Mouse (Mus musculus) right cerebral cortex, postnatal 10 days (tissue): ENCODE data around the gene Ramp2.

Experiments
- DNase-seq, 2 experiments: peaks; one replicate each; pipeline ENCODE4 v3.0.0; 2021; ENCODE audit warnings: low spot score in 2 of 2

Ramp2 gene

DNA sequence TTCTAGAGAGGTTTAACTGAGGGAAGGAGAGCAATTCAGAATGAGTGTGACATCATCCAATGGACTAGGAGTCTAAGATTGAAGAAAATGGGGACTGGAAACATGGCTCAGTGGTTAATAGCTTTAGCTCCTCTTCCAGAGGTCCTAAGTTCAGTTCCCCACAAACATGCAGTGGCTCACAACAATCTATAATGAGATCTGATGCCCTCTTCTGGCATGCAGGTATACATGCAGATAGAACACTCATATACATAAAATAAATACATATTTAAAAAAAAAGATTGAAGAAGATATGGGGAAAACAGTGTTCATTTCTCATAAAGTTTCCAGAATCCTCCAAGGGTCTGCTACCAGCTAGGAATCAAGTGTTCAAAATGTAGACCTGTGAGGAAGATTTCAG, 10.4 kb upstream of the Ramp2 start:
- no peak for DNase-seq

DNA sequence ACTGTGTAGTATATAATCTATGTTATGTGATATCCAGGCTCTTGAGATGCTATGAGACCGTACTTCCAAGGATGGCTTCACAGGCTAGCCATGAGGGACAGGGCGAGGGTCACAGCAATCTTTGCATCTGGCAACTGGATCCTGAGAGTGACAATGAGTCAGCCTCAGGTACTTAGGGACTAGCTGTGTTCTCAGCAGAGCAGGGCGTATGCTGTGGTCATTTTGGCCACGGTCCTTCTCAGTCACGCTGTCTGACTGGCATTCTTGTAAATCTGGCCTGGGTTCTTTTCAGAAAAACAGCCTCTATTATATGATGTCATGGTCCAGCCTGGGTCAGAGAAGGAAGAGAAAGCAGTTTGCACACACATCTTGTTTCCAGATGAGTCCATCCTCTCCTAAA, 9.0 kb upstream of the Ramp2 start:
- DNase-seq, result no peak

DNA sequence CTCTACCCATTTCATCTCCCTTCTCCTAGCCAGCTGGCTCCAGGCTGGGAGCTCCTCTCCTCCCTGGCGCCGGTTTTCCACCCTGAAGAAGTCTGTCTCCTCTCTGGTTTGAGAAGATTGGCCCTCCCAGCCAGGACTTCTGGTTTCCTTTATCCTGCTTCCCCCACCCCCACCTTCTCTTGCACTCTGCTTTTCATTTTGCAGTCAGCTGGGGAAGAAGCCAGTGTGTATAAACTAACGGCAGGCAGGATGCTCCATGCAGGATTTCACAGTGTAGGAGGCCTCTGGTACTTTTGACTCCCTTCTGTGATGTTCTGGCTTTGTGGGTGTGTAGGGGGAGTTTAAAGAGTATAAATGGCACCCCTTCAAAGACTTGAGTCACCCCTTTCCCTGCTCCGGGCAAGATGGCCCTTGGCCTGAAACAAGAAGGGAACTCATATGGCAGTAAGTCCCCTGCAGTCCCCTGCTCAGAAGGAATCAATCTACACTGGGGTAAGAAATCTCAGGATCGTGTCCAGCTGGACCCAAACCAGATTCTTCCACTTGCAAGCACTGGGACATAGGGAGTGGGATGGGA, 7.7 kb upstream of the Ramp2 start:
- DNase-seq, result peak in 1 of 2 experiments; percentile 42

DNA sequence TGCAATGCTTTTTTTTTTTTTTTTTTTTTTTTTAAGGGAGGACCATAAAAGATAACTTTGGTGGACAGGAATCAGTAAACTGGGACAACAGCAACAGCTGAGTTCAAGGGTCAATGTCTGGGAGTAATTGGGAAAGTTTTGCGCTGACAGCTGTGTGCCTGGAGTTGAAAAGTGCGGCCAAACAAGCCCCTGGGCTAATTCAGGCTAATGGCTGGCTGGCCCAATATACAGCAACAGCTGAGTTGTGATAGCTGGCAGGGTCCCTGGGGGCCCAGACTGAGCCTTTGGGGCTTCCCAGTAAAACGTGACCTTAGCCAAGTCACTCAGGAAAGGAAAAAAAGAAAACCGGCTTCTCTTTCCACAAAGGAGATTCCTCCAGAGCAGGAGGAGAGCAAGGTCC, 757 bp upstream of the Ramp2 start:
- no peak for DNase-seq

DNA sequence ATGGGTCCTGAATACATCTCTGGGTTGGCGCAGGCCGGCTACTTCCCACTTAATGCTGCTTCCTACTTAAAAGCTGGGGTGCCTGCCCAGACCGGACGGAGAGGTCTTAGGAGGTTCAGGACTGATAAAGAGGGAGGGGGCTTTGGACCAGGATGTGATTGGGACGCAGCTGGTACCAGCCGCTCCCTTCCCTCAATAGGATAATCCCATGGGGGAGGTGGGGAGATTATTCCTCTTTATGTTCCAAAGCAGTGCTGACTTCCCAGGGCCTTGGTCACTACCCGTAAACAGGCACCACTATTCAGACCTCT, 829 bp downstream of the Ramp2 start:
- no peak for DNase-seq

DNA sequence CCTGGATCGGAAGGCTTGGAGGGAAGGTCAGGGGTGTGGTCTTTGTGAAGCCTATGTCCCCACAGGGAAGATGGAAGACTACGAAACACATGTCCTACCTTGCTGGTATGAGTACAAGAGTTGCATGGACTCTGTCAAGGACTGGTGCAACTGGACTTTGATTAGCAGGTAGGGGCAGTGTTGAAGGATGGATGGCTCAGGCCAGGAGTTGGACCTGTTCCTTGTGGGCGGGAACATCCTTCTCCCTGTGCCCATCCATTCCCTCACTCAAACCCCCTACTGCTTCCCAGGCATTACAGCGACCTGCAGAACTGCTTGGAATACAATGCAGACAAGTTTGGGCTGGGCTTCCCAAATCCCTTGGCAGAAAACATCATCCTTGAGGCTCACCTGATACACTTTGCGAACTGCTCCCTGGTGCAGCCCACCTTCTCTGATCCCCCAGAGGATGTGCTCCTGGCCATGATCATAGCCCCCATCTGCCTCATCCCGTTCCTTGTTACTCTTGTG, 1.7 kb downstream of the Ramp2 start:
- DNase-seq, result no peak

DNA sequence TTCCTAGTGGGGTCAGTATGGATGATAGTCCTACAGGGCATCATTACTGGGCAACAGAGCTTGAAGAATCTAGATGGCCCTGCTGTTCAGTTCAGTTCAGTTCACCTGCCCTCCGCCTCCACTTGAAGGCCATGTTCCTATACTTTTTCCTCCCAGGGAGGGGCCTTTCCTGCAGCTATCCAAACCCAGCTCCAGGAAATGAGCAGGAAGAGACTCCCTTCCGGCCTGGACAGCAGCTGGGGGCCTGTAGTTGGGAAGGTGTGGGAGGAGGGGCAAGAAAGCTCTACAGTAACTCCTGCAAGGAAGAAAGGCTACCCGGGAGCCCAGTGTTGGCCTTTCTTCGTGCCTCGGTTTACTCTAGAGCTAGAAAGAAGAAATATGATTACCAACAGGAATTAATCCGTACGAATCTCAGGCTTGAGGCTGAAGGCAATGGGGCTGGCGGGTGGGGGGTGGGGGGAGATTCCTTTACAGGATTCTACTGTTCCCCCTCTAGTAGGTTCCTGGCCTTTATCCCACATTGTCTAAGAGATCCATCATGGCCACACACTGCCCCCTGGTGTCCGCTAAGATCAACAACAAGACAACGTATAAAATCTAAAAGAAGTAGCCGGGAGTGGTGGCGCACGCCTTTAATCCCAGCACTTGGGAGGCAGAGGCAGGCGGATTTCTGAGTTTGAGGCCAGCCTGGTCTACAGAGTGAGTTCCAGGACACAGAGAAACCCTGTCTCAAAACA, 2.6 kb downstream of the Ramp2 start:
- DNase-seq, result peak; percentile 58 to 67

DNA sequence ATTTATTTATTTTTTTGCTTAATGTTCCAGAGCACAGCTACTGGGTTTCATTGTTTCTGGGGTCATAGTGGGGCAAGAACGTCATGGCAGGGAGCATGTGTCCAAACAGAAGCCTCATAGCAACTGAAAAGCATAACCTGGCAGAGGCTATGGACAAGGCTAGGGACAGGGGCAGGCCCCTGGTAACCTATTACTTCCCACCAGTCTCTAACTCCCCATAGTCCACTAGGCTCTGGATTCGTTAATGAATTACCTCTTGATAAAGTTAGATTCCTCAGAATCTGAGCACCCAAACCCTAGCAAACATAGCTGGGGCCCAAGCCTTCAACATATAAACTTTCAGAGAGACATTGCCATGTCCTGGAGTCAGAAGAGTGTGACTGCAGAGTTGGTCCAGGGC, 5.2 kb downstream of the Ramp2 start:
- no peak for DNase-seq

DNA sequence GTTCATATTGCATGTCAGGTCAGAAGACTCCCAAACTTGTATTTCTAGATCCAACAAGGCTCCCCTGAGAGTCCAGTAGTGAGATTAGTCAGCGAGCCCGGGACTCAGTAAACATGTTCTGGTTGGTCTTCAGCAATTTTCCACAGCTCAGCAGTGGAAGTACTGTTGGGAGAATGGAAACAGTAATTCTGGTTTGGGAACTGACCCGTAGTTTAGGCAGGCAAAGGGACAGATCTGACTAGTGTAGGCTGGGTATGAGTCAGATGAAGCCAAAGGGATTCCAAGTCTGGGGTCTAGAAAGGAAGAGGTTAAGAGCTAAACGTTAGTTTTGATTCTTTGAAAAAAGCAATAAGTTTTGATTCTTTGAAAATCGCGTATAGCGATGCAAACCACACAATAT, 7.1 kb downstream of the Ramp2 start:
- DNase-seq, result no peak

DNA sequence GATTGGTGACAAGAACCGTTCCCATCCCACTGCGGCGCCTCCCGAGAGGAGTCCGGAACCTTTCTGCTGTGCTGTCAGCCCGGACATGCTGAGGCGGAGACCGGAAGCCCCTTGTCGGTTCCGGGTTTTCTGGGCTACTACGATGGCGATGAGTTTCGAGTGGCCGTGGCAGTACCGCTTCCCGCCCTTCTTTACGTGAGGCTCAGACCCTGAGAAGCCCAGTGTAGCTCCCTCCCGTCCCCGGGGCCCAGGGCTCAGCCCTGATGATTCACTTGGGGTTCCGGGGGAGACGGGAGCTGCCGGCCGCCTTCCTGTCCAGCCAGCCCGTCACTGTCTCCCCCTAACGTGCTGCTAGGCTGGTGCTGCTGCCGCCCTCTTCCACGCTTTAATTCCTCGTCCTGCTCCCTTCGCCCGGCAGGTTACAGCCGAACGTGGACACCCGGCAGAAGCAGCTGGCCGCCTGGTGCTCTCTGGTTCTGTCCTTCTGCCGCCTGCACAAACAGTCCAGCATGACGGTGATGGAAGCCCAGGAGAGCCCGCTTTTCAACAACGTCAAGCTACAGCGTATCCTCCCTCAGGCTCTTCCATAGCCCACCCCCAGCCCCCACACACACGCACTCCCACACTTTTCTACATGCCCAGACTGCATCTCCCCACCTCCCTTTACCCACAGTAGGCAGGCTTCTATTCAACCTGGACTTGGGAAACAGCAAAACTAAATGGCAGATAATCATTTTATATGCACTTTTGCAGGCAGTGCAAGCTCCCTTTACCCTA, 8.0 kb downstream of the Ramp2 start, which contains the start of gene Vps25:
Gene Vps25, plus strand, starts transcription at position 95 of the 777 bp plus-strand sequence.
- DNase-seq, result peak; percentile 92

DNA sequence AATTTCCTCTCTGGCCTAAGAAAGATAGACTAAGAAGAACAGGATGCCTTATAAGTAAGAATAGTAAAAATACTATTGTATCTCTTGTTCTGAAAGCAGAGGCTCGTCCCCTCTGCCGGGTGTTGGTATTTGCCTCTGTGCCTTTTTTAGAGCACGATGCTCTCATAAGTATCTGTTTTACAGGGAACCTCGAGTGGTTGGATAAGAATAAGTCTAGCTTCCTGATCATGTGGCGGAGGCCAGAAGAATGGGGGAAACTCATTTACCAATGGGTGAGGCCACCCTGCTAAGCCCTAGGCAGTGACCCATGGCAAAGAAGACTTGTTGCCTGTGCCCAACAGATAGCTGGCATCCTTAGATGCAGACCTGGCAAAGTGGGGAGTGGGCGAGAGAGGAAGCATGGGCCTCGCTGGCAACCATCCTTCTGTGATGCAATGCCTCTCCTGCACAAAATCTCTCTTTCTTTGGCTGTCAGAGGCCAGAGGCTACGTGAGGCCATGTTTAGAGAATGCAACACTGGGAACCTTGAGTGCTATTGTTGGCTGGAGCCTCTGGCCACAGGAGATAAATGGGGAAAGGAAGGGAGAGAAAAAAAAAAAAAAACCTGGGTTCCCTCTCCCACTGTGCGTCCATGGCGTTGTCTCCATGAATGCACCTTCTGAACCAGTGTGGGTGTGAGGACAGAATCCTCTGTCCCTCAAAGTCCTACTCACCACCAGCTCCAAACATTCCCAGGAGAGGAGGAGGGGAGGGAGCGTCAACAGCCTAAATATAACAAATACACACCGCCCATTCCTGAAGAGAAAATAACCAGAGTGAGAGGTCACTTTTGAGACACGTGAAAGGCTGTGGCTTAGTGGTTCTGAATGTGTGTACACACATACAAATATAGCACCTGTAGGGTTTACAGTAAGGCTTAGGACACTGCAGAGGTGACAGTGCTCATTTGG, 10.3 kb downstream of the Ramp2 start:
- DNase-seq, result no peak

DNA sequence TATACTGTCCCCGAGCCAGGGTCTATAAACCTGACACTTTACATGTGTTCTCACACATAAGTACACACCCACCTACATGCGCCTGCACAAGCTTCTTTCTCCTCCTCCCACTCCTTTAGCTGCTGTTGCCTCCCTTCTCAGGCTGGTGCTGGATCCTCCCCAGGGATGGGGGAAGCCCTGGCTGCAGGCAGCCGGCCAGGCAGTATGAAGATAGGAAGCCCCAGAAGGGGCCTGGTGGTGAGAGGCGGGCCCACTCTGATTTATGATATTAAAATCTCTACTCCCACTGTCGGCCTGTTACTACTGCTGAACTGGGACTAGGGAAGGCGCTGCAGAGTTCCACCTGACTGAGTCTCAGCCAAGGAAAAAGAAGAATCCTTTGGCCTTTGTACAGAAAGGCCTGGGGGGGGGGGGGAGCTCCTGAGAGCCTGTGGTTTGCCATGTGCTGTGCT, 13.5 kb downstream of the Ramp2 start:
- DNase-seq, result peak; percentile 70 to 80

DNA sequence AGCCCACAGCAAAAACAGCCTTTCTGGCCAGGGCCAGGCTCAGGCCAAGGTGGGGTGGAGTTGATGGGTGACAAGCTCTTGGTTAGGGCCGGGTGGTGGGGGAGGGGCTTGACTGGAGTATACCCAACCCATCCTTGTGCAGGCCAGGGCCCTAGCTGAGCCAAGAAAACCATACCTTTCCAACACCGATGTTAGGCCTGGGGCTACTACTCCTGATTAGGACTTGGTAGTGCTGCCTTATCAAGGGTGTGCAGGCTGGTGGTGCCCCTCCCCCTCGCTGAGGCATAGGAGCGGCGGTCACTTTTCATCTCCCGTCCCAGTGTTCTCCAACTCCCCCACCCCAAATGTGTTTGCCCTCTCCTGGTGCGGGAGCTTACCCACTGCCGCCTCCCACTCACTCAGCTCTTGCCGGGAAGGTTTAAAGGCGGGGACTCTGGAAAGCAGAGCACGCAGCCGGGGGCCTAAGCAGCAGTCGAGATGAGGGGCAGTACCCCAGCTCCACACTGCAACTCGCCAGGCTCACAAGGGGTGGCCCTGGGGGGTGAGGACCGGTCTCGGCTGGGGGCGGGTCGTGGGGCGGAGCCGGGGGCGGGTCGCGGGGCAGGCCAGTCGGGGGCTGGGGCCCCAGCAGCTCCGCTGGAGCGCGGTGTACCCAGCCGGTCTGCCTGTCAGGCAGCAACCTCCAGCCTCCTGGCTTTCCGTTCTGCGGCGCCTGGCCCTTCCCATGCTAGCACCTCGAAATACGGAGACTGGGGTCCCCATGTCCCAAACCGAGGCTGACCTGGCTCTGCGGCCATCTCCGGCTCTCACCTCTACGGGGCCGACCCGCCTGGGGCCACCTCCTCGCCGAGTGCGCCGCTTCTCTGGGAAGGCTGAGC, 14.4 kb downstream of the Ramp2 start, which contains the start of gene Wnk4:
Gene Wnk4, plus strand, starts transcription at position 620 of the 878 bp plus-strand sequence.
- peak in 1 of 2 experiments; percentile 53 for DNase-seq

DNA sequence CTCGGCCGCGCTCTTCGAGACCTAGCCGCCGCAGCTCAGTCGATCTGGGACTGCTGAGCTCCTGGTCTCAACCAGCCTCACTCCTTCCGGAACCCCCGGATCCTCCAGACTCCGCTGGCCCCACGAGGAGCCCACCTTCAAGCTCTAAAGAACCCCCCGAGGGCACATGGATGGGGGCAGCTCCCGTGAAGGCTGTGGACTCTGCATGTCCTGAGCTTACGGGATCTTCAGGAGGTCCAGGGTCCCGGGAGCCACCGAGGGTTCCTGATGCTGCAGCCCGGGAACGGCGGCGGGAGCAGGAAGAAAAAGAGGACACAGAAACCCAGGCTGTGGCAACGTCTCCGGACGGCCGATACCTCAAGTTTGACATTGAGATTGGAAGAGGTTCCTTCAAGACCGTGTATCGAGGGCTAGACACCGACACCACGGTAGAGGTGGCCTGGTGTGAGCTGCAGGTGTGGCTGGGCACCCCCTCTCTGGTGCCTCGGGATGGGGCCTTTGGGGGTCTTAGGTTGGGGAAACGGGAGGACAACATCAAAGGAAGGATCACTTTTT, 15.1 kb downstream of the Ramp2 start:
- no peak for DNase-seq

DNA sequence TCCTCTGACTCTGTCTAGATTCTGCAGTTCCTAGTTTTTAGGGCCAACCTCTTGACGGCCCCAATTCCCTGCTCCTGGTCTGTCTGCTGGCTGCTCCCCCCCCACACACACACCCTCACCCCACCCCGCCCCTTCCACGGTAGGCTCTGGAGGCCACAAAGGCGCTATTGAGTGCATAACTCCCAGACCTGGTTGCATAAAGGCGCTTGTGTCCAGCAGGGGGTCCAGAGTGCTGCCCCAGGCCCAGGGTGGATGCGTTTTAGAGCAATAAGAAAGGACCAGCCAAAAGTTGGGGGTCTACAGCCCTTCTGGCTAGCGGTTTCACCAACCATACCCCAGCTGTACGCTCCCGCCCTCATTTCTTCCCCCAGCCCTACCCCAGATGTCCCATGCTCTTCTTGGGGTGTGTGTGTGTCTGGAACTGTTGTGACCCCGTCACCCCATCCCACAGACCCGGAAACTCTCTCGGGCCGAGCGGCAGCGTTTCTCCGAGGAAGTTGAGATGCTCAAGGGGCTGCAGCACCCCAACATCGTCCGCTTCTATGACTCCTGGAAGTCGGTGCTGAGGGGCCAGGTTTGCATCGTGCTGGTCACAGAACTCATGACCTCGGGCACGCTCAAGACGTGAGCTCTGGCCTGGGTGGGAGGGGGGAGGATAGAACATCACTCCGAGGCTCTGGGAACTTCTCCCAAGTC, 16.6 kb downstream of the Ramp2 start:
- DNase-seq, result no peak

DNA sequence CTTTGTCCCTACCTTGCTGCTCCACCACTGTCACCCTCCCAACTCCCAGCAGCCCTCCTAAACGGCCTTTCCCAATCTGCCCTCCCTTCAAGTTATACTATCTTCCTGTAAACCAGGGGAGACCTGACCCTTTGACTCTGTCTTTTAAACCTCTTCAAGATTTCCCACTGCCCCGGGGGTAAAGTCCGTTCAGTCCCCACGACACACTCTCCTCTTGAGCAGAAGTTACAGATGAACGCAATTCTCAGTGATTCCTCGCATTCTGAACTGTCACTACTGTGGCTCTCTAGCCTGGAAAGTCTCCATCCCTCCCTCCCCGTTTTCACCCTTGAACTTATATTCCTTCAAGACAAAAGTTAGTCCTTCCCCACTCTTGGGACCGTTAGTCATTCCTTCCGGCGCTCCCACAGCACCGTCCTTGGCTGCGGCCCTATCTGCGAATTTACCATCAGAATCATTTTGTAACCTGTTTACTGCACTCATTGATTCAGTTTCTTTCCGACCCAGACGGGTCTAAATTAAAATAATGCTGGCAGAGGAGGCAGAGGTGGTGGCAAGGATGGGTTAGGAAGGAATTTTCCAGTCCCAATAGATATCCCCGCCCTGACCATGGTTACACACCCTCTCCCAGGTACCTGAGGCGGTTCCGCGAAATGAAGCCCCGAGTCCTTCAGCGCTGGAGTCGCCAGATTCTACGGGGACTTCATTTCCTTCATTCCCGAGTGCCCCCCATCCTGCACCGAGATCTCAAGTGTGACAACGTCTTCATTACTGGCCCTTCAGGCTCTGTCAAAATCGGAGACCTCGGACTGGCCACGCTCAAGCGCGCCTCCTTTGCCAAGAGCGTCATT, 17.5 kb downstream of the Ramp2 start:
- DNase-seq, result no peak

DNA sequence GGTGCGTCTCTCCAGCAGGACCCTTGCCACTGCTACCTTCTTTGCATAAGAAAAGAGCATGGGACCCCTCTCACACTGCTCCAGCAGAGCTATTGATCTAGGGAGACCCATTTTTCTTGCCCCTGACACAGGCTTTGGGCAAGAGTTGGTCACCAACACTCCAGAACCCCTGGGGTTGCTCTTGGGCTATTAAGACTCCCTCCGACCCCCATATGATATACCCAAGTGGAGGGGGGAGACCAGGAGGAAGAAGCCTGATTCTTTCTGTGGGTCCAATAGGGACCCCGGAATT, 18.1 kb downstream of the Ramp2 start:
- DNase-seq, result no peak

DNA sequence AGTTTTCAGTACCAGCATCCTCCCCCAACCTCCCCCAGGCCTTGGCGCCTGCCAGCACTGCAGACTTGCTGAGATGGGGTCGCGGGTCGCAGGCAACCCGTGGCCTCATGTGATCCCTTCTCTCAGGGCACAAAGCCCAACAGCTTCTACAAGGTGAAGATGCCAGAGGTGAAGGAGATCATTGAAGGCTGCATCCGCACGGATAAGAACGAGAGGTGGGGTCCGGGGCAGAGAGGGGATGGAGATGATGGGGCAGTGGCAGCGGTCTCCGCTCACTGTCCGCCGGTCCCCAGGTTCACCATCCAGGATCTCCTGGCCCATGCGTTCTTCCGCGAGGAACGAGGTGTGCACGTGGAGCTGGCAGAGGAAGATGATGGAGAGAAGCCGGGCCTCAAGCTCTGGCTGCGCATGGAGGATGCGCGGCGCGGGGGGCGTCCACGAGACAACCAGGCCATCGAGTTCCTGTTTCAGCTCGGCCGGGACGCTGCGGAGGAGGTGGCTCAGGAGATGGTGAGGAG, 19.2 kb downstream of the Ramp2 start:
- DNase-seq, result no peak

DNA sequence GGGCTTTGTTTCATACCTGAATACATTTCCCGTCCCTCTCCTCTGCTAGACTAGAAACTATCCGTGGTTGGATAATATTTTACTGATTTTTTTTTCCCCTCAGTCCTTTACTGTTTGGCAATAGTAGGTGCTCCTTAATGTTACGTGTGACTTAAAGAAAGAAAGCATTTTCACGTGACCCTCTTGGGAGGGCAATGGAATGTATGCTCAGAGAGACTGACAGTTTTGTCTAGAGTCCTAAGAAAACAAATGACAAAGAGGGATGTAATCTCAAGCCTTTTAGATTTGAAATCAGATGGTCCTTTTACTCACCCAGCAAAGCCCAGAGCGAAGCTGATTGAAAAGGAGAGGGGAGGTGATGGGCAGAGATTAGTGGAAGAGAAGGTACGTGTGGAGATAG, 20.1 kb downstream of the Ramp2 start:
- DNase-seq, result no peak
